Mouse (Mus musculus): ENCODE measurements around the gene Gm12794.
"Not testable (repeated sequence)": the region's sequence is repeated elsewhere in the genome, so short reads cannot be mapped to it uniquely, and the experiment has no call there.

Gm12794 gene

GRCm38 (mm10) chr4:101940107-101940506 is at the start of gene Gm12794:
Gene Gm12794, plus strand, starts transcription at chr4:101940407.
- not testable (repeated sequence) for DNase-seq (ENCODE audit: low read depth, low spot score)

- no peak for DNase-seq (ENCODE audit: low read depth, low spot score)
These were observed 46.4 kb upstream of the Gm12794 start, which contains the start of gene C130073F10Rik for GRCm38 (mm10) chr4:101893656-101894420. Gene C130073F10Rik, minus strand, starts transcription at chr4:101893789.

GRCm38 (mm10) chr4:101908821-101909220 is 31.4 kb upstream of the Gm12794 start, which contains the start of gene Gm12800:
Gene Gm12800, plus strand, starts transcription at chr4:101909121.
- not testable (repeated sequence) for DNase-seq (ENCODE audit: low read depth, low spot score)

GRCm38 (mm10) chr4:101980949-101981348 is 40.7 kb downstream of the Gm12794 start, which contains the start of gene Gm12790:
Gene Gm12790, minus strand, starts transcription at chr4:101981049.
- not testable (repeated sequence) for DNase-seq (ENCODE audit: low read depth, low spot score)

- DNase-seq (ENCODE audit: low read depth, low spot score): no peak
These were observed 45.5 kb downstream of the Gm12794 start for GRCm38 (mm10) chr4:101985678-101986077.

GRCm38 (mm10) chr4:101986326-101986725 is 46.1 kb downstream of the Gm12794 start, which contains the start of gene Gm12789:
Gene Gm12789, plus strand, starts transcription at chr4:101986626.
- DNase-seq (ENCODE audit: low read depth, low spot score): not testable (repeated sequence)
